Comparison of ENCODE assay signal across 10 mouse cellular contexts in the genomic region with DNA sequence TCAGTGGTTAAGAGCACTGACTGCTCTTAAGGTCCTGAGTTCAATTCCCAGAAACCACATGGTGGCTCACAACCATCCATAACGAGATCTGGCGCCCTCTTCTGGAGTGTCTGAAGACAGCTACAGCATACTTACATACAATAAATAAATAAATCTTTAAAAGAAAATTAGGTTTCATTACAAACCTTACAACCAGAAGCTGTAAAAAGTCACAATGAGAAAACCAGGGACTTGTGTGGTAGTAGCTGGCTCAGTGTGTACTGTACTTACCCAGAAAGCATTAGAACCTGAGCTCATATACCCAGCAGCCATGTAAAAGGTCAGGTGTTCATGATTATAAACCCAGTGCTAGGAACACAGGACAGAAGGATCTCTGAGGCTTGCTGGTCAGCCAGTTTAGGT. TPM values are rescaled to one million over a fixed set of nuclear protein-coding genes. Genes with fewer than 3 reads are reported as not detected.
DNase-seq lines count a peak whose midpoint lies in the region; TF ChIP-seq lines count a peak whose summit lies in the region.
"Had no signal": no experiment of that assay in that cellular context is flagged by ENCODE, and none has a peak within 500 bp of the region (broad histone marks: within the 10 kb centered on the region; RNA-seq: fewer than 3 reads in every experiment).

No protein-coding gene starts in this region.

- peak; percentile 29; the same call in 1 of the 2 replicates for TF ChIP-seq CTCF in gastrocnemius, adult 2 months (IDR thresholded peaks at IDR 0.05)

- H3K27ac ChIP-seq in gastrocnemius, adult 2 months: no peak overlapping the region
- H3K27ac ChIP-seq: macrophage had no signal

- no peak overlapping the region for H3K4me3 ChIP-seq in gastrocnemius, adult 2 months

- no peak for DNase-seq in gastrocnemius, adult 2 months
- no peak for DNase-seq in gastrocnemius, postnatal 14 days
- DNase-seq in lung, postnatal 36 days: peak; percentile 16
- no peak for DNase-seq in lung, postnatal 25 days (ENCODE audit: low spot score)
- peak; percentile 8 for DNase-seq in c-Kit-negative CD71-positive TER-119-positive erythroid progenitor cells, embryonic 14.5 days (ENCODE audit: low read depth, low spot score)
- peak; percentile 14 to 28 for DNase-seq in natural killer cell, adult 2 months (ENCODE audit: low spot score in 2 of 2)
- DNase-seq in cerebellum, adult 9-10 months: no peak
- DNase-seq in frontal cortex, postnatal 10 days (ENCODE audit: low spot score in 2 of 2): no peak
- DNase-seq: kidney, adult 9 months had no signal

- intact Hi-C loops in gastrocnemius, adult 2 months (cut with DNase I): loop anchor here (5.0 kb wide), 1 partner anchor 82 kb away; no protein-coding TSS in a partner anchor
- intact Hi-C loops in gastrocnemius, postnatal 14 days (cut with DNase I; ENCODE audit: low total_unique reads): no loop called here

RNA-seq across cellular contexts. Expression of a gene that starts 1.4 kb away (rescaled TPM):
- 10 to 100 TPM; 11.1 to 16.0 TPM for total RNA-seq in gastrocnemius, adult 2 months (2021)
- total RNA-seq in gastrocnemius, postnatal 14 days (2021): 10 to 100 TPM; 18.0 to 19.2 TPM

RNA-seq across cellular contexts. Expression of a gene that starts 13.1 kb away (rescaled TPM):
- total RNA-seq in gastrocnemius, adult 2 months (2021): 100 to 1,000 TPM; 193 to 217 TPM
- total RNA-seq in gastrocnemius, postnatal 14 days (2021): 100 to 1,000 TPM; 108 to 118 TPM

RNA-seq across cellular contexts. Expression of a gene that starts 22.6 kb away (rescaled TPM):
- 10 to 100 TPM; 56.1 to 59.5 TPM for total RNA-seq in gastrocnemius, adult 2 months (2021)
- 10 to 100 TPM; 67.5 to 78.6 TPM for total RNA-seq in gastrocnemius, postnatal 14 days (2021)

Comparison
In these comparisons a context has a peak if more than half of its experiments do, and no peak if none do; other contexts are left out.
1. DNase-seq: peak in lung, postnatal 36 days (single experiment), c-Kit-negative CD71-positive TER-119-positive erythroid progenitor cells, embryonic 14.5 days (single experiment) and natural killer cell, adult 2 months (2 of 2); none in gastrocnemius, adult 2 months (single experiment), gastrocnemius, postnatal 14 days (single experiment), lung, postnatal 25 days (single experiment), cerebellum, adult 9-10 months (single experiment) and frontal cortex, postnatal 10 days (0 of 2).